Mouse (Mus musculus) CH12.LX (cell line): ENCODE measurements around the gene Tmem214. TPM values are rescaled to one million over a fixed set of nuclear protein-coding genes. Genes with fewer than 3 reads are reported as not detected.

ENCODE experiments used
- DNase-seq: peaks from one replicate; pipeline ENCODE4 v3.0.0-alpha.2; 2013; ENCODE audit errors: extremely low read depth
- H3K27ac ChIP-seq: 2 replicates; pipeline ENCODE4 v1.5.1; 2012; ENCODE audit warnings: low read depth, mild to moderate bottlenecking, control low read depth, moderate library complexity; ENCODE audit not compliant: insufficient read depth
- H3K27me3 ChIP-seq: replicated peaks from 2 replicates; pipeline ENCODE3; 2012; ENCODE audit warnings: inconsistent platforms
- H3K36me3 ChIP-seq, 2 experiments: replicated peaks in 1 of 2; 2 replicates each; pipeline versions ENCODE3 to v1.6.1; 2012; ENCODE audit warnings: inconsistent platforms in 1 of 2, low read length in 1 of 2, mild to moderate bottlenecking in 1 of 2, mixed read lengths in 1 of 2, moderate library complexity in 1 of 2; ENCODE audit not compliant: control insufficient read depth in 1 of 2, insufficient read depth in 1 of 2
- H3K4me1 ChIP-seq, 2 experiments: 2 replicates each; pipeline ENCODE4 v1.6.1; 2012; ENCODE audit warnings: inconsistent platforms in 1 of 2, moderate library complexity in 1 of 2; ENCODE audit not compliant: insufficient read depth in 2 of 2, control insufficient read depth in 1 of 2
- H3K4me2 ChIP-seq: 2 replicates; pipeline ENCODE4 v1.6.1; 2012; ENCODE audit warnings: low read depth, mild to moderate bottlenecking, control low read depth; ENCODE audit not compliant: poor library complexity, insufficient read depth, severe bottlenecking
- H3K4me3 ChIP-seq, 3 experiments: fragments of 150-350 bp in 1 of 3; sonication (generic) in 1 of 3; replicated peaks in 1 of 3; 2 replicates each; pipeline versions ENCODE3 to v1.5.1; 2011 to 2012; ENCODE audit warnings: low read depth in 2 of 3, low read length in 2 of 3, mild to moderate bottlenecking in 2 of 3, moderate library complexity in 2 of 3, control low read depth in 1 of 3, improper control_type of control experiment in 1 of 3, inconsistent platforms in 1 of 3, mixed read lengths in 1 of 3; ENCODE audit not compliant: poor library complexity in 1 of 3
- H3K79me2 ChIP-seq: replicated peaks from 2 replicates; pipeline ENCODE4 v1.6.1; 2012; ENCODE audit warnings: mild to moderate bottlenecking, moderate library complexity; ENCODE audit not compliant: control insufficient read depth, poor library complexity, insufficient read depth, severe bottlenecking; ENCODE audit errors: extremely low read depth
- H3K9ac ChIP-seq: 2 replicates; pipeline ENCODE4 v1.6.1; 2012; ENCODE audit warnings: low read depth, mild to moderate bottlenecking, control low read depth, moderate library complexity; ENCODE audit not compliant: insufficient read depth
- H3K9me3 ChIP-seq: replicated peaks from 2 replicates; pipeline ENCODE3; 2012; ENCODE audit warnings: low read length, inconsistent platforms, mixed read lengths
- CHD2 ChIP-seq: IDR thresholded peaks from 2 replicates; pipeline ENCODE4 v1.6.1; 2011; ENCODE audit warnings: low read length, improper control_type of control experiment
- EP300 ChIP-seq: IDR thresholded peaks from 2 replicates; pipeline ENCODE4 v1.6.1; 2011; ENCODE audit warnings: low read length, improper control_type of control experiment
- ETS1 ChIP-seq: conservative IDR thresholded peaks from 2 replicates; pipeline ENCODE4 v1.6.1; 2012; ENCODE audit warnings: low read depth, mild to moderate bottlenecking, inconsistent platforms, low read length, improper control_type of control experiment, moderate library complexity
- HCFC1 ChIP-seq: IDR thresholded peaks from 2 replicates; pipeline ENCODE4 v1.6.1; 2012; ENCODE audit warnings: low read depth, mild to moderate bottlenecking, inconsistent platforms, low read length, improper control_type of control experiment
- MAX ChIP-seq: IDR thresholded peaks from 2 replicates; pipeline ENCODE4 v1.6.1; 2011; ENCODE audit warnings: low read length, improper control_type of control experiment
- MAZ ChIP-seq: IDR thresholded peaks from 2 replicates; pipeline ENCODE4 v1.6.1; 2012; ENCODE audit warnings: low read depth, mild to moderate bottlenecking, inconsistent platforms, low read length, improper control_type of control experiment, moderate library complexity
- NRF1 ChIP-seq: IDR thresholded peaks from 2 replicates; pipeline ENCODE4 v1.6.1; 2014; ENCODE audit warnings: low read depth, mild to moderate bottlenecking, inconsistent platforms, low read length, improper control_type of control experiment, moderate library complexity
- POLR2AphosphoS2 ChIP-seq: IDR thresholded peaks from 2 replicates; pipeline ENCODE4 v1.6.1; 2011; ENCODE audit warnings: low read depth, low read length, improper control_type of control experiment
- SIN3A ChIP-seq: IDR thresholded peaks from 2 replicates; pipeline ENCODE4 v1.6.1; 2012; ENCODE audit warnings: low read length, improper control_type of control experiment, inconsistent platforms
- SMC3 ChIP-seq: IDR thresholded peaks from 2 replicates; pipeline ENCODE4 v1.6.1; 2011; ENCODE audit warnings: low read depth, low read length, improper control_type of control experiment
- UBTF ChIP-seq: IDR thresholded peaks from 2 replicates; pipeline ENCODE4 v1.6.1; 2012; ENCODE audit warnings: low read depth, mild to moderate bottlenecking, inconsistent platforms, low read length, improper control_type of control experiment, moderate library complexity
- ZMIZ1 ChIP-seq: IDR thresholded peaks from 2 replicates; pipeline ENCODE4 v1.6.1; 2012; ENCODE audit warnings: low read depth, mild to moderate bottlenecking, inconsistent platforms, low read length, improper control_type of control experiment
- dilution Hi-C: fragments of 300-500 bp; cut with MboI; formaldehyde crosslinking; loops from 2 replicates; pipeline ENCODE4 v1.14.3; 2020; ENCODE audit warnings: low sequenced_read_pairs; ENCODE audit not compliant: extremely low pct_unique_long_range_greater_than_20kb, extremely low pct_ligation_motif_present
- in situ Hi-C: fragments of 300-500 bp; cut with MboI; formaldehyde crosslinking; loops from 3 replicates; pipeline ENCODE4 v1.14.3; 2019; ENCODE audit warnings: low sequenced_read_pairs, low pct_ligation_motif_present, low pct_unique_long_range_greater_than_20kb, mixed read lengths
- polyA plus RNA-seq: library from polyadenylated mRNA; unstranded; fragments of >175 nt; gene quantifications from 2 replicates; pipeline ENCODE4 v1.2.1, GENCODE M21; 2012; ENCODE audit warnings: low read depth; ENCODE audit not compliant: insufficient read length
- total RNA-seq, 2 experiments: library from RNA; depleted of rRNA; stranded (reverse); fragments of 300-350 nt in 1 of 2; fragments of >200 nt in 1 of 2; gene quantifications; 2 replicates each; pipeline ENCODE4 v1.2.3; 2012 to 2014

Tmem214 gene
- total and polyA plus RNA-seq, 3 experiments = 28.3 to 35.3 (median 31.9) TPM

GRCm38 (mm10) chr5:30889088-30889754 is 21.4 kb downstream of the Tmem214 start:
- in situ Hi-C loops (no loop called here), dilution Hi-C loops (no loop called here)
- H3K4me3 ChIP-seq = peak overlapping the region; percentile 65 to 84 (median 79)
- no peaks in the 10 kb centered on the region for H3K79me2 ChIP-seq
- TF ChIP-seq ZMIZ1 (peak; percentile 57; the same call in 1 of the 2 replicates), MAX (0 out of 2 replicates have a peak, but pooled peaks have one; percentile 6), ETS1 (no peak), UBTF (0 out of 2 replicates have a peak, but pooled peaks have one; percentile 62), HCFC1 (no peak), SIN3A (peak; percentile 55; the same call in 1 of the 2 replicates), NRF1 (no peak), POLR2AphosphoS2 (peak; percentile 17; the same call in 1 of the 2 replicates)
- DNase-seq = peak; percentile 41
- H3K27ac ChIP-seq = peak overlapping the region; percentile 62
- peak overlapping the region; percentile 75 for H3K9ac ChIP-seq
- peaks cover 3 to 18% of the 10 kb centered on the region in 2 experiments for H3K4me1 ChIP-seq
- H3K9me3 ChIP-seq = no peaks in the 10 kb centered on the region
- peaks cover 23 to 42% of the 10 kb centered on the region in 2 experiments for H3K36me3 ChIP-seq
- H3K4me2 ChIP-seq = peak overlapping the region; percentile 53
- no peaks in the 10 kb centered on the region for H3K27me3 ChIP-seq

- in situ Hi-C loops (no loop called here), dilution Hi-C loops (no loop called here)
- Histone ChIP-seq H3K4me3 (no peak overlapping the region), H3K79me2 (no peaks in the 10 kb centered on the region), H3K4me2 (no peak overlapping the region), H3K9ac (no peak overlapping the region), H3K9me3 (no peaks in the 10 kb centered on the region)
- TF ChIP-seq CHD2 = no peak
- TF ChIP-seq SMC3 = no peak
- TF ChIP-seq, all 38 proteins: peak for 0
- peaks cover 30 to 53% of the 10 kb centered on the region in 2 experiments for H3K36me3 ChIP-seq
- DNase-seq = no peak
- peaks cover 3 to 18% of the 10 kb centered on the region in 2 experiments for H3K4me1 ChIP-seq
- no peak overlapping the region for H3K27ac ChIP-seq
- H3K27me3 ChIP-seq = no peaks in the 10 kb centered on the region
Measured at GRCm38 (mm10) chr5:30890375-30890774, 22.6 kb downstream of the Tmem214 start.

- Histone ChIP-seq H3K36me3 (peaks cover 54 to 90% of the 10 kb centered on the region in 2 experiments), H3K4me3 (no peak overlapping the region), H3K9ac (no peak overlapping the region), H3K27me3 (no peaks in the 10 kb centered on the region), H3K27ac (no peak overlapping the region), H3K9me3 (no peaks in the 10 kb centered on the region), H3K4me1 (peaks cover 2 to 20% of the 10 kb centered on the region in 2 experiments; a peak in 3 of 4 replicates), H3K79me2 (peaks cover 20% of the 10 kb centered on the region), H3K4me2 (no peak overlapping the region)
- TF ChIP-seq MAZ = no peak
- TF ChIP-seq CHD2 = no peak
- no peak for TF ChIP-seq NRF1
- TF ChIP-seq EP300 = no peak
- no peak for DNase-seq
- in situ Hi-C loops = no loop called here
- dilution Hi-C loops = no loop called here
Measured at GRCm38 (mm10) chr5:30901860-30902259, 34.0 kb downstream of the Tmem214 start.
